Mouse (Mus musculus) CH12.LX (cell line): ENCODE results near the gene Mdp1.

Source experiments
- CHD1 ChIP-seq: IDR thresholded peaks from 2 replicates; pipeline ENCODE4 v1.6.1; 2012; ENCODE audit warnings: low read depth, low read length, improper control_type of control experiment, inconsistent platforms
- CTCF ChIP-seq, 2 experiments: IDR thresholded peaks in 1 of 2; conservative IDR thresholded peaks in 1 of 2; 2 replicates each; pipeline ENCODE4 v1.5.1; 2011 to 2012; ENCODE audit warnings: low read depth in 2 of 2, low read length in 2 of 2, improper control_type of control experiment in 1 of 2, inconsistent platforms in 1 of 2, mild to moderate bottlenecking in 1 of 2, moderate library complexity in 1 of 2
- ETS1 ChIP-seq: conservative IDR thresholded peaks from 2 replicates; pipeline ENCODE4 v1.6.1; 2012; ENCODE audit warnings: low read depth, mild to moderate bottlenecking, inconsistent platforms, low read length, improper control_type of control experiment, moderate library complexity
- HCFC1 ChIP-seq: IDR thresholded peaks from 2 replicates; pipeline ENCODE4 v1.6.1; 2012; ENCODE audit warnings: low read depth, mild to moderate bottlenecking, inconsistent platforms, low read length, improper control_type of control experiment
- IRF4 ChIP-seq: IDR thresholded peaks from 2 replicates; pipeline ENCODE4 v1.6.1; 2014; ENCODE audit warnings: low read depth, mild to moderate bottlenecking, inconsistent platforms, low read length, improper control_type of control experiment
- JUND ChIP-seq: conservative IDR thresholded peaks from 2 replicates; pipeline ENCODE4 v1.6.1; 2011; ENCODE audit warnings: low read depth, low read length, improper control_type of control experiment
- MEF2A ChIP-seq: IDR thresholded peaks from 2 replicates; pipeline ENCODE4 v1.6.1; 2014; ENCODE audit warnings: low read depth, mild to moderate bottlenecking, inconsistent platforms, low read length, improper control_type of control experiment, borderline replicate concordance
- NELFE ChIP-seq: IDR thresholded peaks from 2 replicates; pipeline ENCODE4 v1.6.1; 2011; ENCODE audit warnings: low read depth, low read length, improper control_type of control experiment
- POLR2A ChIP-seq: IDR thresholded peaks from 2 replicates; pipeline ENCODE4 v1.6.1; 2011; ENCODE audit warnings: low read depth, mild to moderate bottlenecking, improper control_type of control experiment, low read length
- SIN3A ChIP-seq: IDR thresholded peaks from 2 replicates; pipeline ENCODE4 v1.6.1; 2012; ENCODE audit warnings: low read length, improper control_type of control experiment, inconsistent platforms
- USF1 ChIP-seq: IDR thresholded peaks from 2 replicates; pipeline ENCODE4 v1.6.1; 2014; ENCODE audit warnings: low read depth, mild to moderate bottlenecking, inconsistent platforms, low read length, improper control_type of control experiment

- no peak for TF ChIP-seq HCFC1
- no peak for TF ChIP-seq USF1
- TF ChIP-seq POLR2A: no peak
- TF ChIP-seq IRF4: no peak
- TF ChIP-seq ETS1: no peak
- no peak for TF ChIP-seq CTCF (conservative IDR thresholded peaks at IDR 0.05 in 1 of 2, IDR thresholded peaks at IDR 0.05 in 1 of 2; ENCODE audit: low read depth in 2 of 2, low read length in 2 of 2)
- TF ChIP-seq MEF2A: no peak
- TF ChIP-seq SIN3A: no peak
- TF ChIP-seq NELFE: no peak; the same call in 1 of the 2 replicates
- no peak for TF ChIP-seq CHD1
- no peak for TF ChIP-seq JUND
Observed at GRCm38 (mm10) chr14:55671486-55671832, 11.2 kb upstream of the Mdp1 start.
